Mouse (Mus musculus) right cerebral cortex, postnatal 25 days (tissue): ENCODE results near the gene Thada.
"Not testable (repeated sequence)": the region's sequence is repeated elsewhere in the genome, so short reads cannot be mapped to it uniquely, and the experiment has no call there.

ENCODE experiments used
- DNase-seq: peaks from one replicate; pipeline ENCODE4 v3.0.0; 2022

The Thada gene

DNA sequence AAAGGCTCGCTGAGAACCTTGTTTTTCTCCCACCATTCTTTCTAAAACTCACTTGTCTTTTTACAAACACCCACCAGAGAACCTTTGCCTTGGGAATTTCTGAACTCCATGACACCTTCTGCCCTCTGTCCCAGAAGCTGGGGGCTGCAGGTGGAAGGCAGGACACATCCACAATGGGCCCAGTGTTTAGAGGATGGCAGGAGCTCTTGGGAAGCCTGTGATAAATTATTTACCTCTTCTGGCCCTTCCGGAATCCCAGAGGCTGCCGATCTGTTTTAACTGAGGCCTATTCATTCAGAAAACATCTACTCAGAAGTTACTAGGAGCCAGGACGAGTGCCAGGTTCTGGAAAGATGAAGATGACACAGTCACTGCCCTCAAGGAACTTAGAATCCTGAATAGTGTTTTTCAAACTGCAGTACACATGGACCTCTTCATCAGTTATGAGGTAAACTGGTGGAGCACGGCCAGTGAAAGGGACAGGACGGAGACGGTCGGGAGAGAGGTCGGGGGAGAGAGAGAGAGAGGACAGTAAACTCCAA, 209.7 kb downstream of the Thada start:
- no peak for DNase-seq

GRCm38 (mm10) chr17:84255841-84256240, 210.2 kb downstream of the Thada start:
- no peak for DNase-seq

DNA sequence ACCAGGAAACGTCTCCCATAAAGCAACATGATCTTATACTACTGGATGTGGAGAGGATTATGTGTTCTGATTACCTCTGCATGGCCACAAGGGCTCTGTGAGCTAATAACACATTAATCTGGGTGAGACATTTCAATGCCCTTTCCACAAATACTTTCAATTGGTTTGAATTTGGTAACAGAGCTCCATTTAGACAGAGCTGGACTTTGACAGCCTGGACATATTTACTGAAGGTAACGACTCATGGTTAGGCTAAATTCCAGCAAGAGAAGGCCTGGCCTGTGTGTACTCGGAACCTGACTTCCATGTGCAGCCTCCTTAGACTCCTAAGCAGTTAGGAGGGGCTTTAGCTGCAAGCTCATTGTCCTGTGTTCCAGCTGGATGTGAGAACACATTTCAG, 214.6 kb downstream of the Thada start:
- DNase-seq, result no peak

- DNase-seq, result no peak
These were observed 221.7 kb downstream of the Thada start for GRCm38 (mm10) chr17:84244182-84244920.

- DNase-seq, result no peak
These were observed 222.2 kb downstream of the Thada start for GRCm38 (mm10) chr17:84243759-84244158.

DNA sequence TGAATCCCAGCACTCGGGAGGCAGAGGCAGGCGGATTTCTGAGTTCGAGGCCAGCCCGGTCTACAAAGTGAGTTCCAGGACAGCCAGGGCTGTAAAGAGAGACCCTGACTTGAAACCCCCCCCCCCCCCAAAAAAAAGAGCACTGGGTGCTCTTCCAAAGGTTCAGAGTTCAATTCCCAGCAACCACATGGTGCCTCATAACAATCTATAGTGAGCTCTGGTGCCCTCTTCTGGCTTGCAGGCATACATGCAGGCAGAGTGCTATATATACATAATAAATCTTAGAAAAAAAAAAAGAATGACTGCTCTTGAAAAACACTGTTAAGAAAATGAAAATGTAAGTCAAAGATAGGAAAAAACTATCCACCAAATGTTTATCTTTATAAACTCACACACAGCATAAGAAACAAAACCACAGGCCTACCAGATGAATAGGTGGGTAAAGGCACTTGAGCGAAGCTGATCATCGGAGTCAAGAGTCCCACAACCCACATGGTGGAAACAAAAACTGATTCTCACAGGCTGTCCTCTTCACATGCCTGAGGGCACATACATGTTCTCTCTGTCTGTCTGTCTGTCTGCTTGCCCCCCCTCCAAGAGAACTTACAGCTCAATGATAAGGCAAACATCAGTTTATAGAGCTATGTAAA, 224.6 kb downstream of the Thada start:
- DNase-seq, result no peak

- no peak for DNase-seq
These were observed 226.2 kb downstream of the Thada start for GRCm38 (mm10) chr17:84239679-84240292.

DNA sequence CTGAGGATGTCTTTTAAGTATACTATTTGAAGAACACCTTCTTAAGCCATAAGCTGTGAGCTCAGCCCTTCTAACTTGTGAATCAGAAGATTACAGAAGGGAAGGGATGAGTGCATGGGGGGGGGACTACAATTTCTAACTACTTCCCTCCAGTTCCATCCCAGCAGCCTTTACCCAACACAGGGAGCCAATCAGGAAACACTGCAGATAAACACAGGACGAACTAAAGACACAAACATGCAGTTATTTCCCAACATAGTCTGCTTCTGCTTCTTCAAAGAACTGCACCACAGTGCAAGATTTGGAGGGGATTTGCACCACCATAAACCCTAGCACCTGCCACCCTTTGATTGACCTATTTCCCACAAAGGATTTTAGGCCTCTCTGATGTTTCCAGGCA, 227.8 kb downstream of the Thada start:
- no peak for DNase-seq

GRCm38 (mm10) chr17:84236781-84237557, 229.0 kb downstream of the Thada start:
- DNase-seq, result no peak

GRCm38 (mm10) chr17:84235399-84235928, 230.5 kb downstream of the Thada start:
- no peak for DNase-seq

DNA sequence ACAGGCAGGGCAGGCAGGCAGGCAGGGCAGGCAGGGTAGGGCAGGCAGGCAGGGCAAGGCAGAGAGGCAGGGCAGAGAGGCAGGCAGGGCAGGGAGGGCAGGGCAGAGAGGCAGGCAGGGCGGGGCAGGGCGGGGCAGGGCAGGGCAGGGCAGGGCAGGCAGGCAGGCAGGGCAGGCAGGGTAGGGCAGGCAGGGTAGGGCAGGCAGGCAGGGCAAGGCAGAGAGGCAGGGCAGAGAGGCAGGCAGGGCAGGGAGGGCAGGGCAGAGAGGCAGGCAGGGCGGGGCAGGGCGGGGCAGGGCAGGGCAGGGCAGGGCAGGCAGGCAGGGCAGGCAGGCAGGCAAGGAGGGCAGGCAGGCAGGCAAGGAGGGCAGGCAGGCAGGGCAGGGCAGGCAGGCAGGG, 231.2 kb downstream of the Thada start:
- DNase-seq, result not testable (repeated sequence)

DNA sequence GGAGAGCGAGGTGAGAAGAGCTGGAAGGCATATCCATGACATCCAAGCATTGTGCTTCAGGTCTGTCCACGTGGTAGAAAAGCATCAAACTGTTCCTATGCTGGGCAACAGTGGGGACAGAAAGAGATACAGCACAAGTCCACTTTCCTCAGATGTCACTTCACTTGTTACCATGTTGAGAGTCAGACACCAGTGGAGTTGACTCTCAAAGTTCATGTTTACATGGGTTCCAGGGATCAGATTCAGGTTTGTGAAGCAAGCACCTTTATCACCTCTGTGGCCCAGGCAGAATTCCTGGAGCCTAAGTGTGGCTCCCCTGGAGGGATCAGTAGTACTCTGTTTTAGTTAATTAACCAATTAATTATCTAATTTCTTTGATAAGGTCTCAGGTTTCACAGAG, 232.2 kb downstream of the Thada start:
- DNase-seq, result no peak

- DNase-seq, result no peak
These were observed 234.6 kb downstream of the Thada start for GRCm38 (mm10) chr17:84231361-84231760.

GRCm38 (mm10) chr17:84228223-84228622, 237.8 kb downstream of the Thada start:
- DNase-seq, result no peak

- DNase-seq, result no peak
These were observed 239.3 kb downstream of the Thada start for GRCm38 (mm10) chr17:84226681-84227080.

DNA sequence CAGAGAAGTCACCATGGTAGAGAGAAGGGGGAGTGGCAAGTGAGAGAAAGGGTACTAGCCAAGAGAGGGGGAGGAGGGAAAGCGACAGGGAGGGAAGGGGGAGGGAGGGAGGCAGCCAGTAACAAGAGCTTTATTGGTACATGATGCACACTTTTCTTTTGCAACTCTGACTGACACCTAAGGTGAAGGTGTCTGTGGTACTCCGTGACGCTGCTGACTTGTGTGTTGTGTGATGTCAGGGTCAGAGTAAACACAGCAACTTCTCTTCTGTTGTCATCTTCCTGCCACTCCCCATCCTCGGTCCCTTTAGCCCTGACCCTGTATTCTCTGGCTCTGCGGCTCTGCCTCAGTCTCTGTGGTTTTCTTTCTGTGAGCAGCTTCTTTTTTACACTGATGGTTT, 239.8 kb downstream of the Thada start:
- no peak for DNase-seq

DNA sequence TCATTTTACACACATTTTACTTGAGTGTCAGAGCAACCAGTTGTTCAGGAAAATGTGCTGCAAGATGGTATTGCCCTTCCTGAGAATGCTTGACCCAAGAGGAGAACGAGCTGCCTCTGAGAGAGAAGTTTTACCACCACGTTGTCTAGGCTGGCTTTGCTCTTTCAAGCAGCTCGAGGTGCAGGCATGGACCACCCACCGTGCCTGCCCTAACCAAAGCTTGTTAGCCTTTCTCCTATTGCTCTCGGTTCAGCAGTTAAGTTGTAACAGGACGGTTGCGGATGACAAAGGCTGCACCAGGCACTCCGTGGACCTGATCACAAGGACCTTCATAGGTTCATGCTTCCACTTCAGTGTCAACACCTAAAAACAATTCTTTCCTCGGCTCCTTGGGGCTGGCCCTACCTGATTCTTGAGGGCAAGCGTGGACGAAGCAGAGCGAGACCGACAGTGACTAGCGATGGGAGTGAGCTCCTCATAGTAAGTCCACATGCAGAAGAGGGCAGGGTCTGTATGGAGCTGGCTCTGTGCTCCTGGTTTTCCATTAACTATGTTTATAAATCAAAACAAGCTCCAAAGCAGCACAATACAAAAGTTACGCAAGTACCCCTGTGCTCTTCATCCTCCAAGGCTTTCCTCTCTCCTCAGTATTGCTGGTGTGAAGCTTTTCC, 241.7 kb downstream of the Thada start:
- DNase-seq, result no peak

DNA sequence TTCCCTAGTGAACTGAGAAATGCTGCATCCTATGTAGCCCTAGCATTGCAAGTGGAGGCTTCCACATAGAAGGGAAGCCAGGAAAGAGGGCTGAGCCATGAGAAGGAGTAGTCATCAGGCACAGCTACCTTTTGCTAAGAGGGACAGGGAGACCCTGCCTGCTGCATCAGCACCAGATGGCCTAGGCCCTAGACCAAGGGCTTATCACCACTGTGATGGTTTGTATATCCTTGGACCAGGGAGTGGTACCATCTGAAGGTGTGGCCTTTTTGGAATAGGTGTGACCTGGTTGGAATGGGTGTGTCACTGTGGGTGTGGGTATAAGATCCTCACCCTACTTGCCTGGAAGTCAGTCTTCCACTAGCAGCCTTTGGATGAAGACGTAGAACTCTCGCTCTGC, 247.2 kb downstream of the Thada start:
- DNase-seq, result not testable (repeated sequence)

- DNase-seq, result no peak
These were observed 248.3 kb downstream of the Thada start for GRCm38 (mm10) chr17:84217696-84218095.

DNA sequence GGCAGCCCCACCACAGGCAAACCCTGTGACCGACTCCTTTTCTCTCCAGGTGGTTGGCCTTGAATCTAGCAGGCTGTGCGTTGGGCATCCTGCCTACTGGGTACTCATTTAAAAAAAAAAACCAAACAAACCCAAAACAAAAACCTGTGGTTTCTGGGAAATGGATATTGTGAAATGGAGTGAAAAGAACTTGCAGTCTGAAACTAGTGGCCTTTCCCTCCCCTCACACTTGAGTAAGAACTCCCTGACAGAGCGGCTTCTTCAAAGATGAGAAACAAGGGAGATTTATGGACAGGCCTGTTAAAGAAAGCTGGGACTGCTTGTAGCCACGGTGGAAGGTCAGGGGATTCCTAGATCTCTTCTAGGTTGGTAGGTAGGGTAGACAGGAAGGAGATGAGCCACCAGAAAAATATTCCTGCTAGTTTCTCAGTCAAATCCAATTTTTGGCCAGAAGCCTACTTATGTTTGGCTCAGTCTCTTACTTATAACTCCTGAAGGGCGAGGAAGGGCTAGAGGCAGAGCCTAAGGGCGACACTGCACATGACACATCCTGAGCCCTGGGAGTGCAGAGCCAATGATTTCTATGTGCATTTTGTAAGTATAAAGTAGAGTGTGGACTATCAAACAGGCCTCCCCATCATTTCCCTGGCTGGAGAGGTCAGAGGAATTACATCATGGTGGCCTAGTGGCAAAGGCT, 250.6 kb downstream of the Thada start:
- DNase-seq, result no peak

- no peak for DNase-seq
These were observed 252.5 kb downstream of the Thada start for GRCm38 (mm10) chr17:84213464-84213863.

DNA sequence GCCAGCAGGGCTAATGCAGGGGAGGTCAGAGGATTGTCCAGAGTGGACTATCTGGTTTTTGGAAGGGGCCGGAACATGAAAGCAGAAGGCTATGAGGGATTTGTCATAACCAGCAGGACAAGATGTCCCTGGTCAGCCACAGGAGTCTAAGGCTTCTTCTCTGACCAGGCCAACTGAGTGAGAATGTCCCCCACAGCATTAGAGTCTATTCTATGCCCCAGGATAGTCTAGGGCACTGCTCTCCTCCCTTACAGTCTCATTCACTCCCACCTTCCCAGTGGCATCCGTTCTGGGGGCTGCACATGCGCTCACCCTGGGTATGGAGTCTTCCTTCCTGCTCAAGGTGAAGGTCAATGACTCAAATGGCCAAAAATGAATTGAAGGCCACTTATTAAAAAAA, 258.4 kb downstream of the Thada start:
- no peak for DNase-seq
